Comparison of ENCODE assay signal across 9 mouse cellular contexts in the genomic region with DNA sequence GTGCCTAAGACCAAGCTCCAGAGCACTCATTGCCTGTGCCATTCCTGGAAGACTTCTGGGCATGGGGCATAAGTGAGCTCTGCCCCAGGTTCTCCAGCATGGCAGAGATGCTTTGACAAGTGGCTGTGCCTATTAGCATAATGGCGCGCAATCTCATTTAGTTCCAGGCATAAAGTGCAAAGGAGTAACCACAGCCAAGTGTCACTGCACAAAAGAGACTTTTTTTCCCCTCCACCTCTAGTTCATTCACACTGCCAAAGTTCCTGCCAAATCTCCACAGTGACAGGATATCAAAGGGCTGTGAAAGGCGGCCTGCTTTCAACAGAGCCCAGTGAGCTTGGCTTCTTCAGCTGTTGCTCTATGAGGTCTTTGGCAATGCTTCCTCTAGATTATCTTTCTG.
DNase-seq lines count a peak whose midpoint lies in the region; ATAC-seq and TF ChIP-seq lines count a peak whose summit lies in the region.
"Had no signal": no experiment of that assay in that cellular context is flagged by ENCODE, and none has a peak within 500 bp of the region (broad histone marks: within the 10 kb centered on the region; RNA-seq: fewer than 3 reads in every experiment).

No protein-coding gene starts in this region.

- H3K4me1 ChIP-seq in lung, embryonic 14.5 days (ENCODE audit: insufficient read depth), result no peaks in the 10 kb centered on the region
- H3K4me1 ChIP-seq in hindbrain, embryonic 14.5 days (replicated peaks; ENCODE audit: control insufficient read depth, insufficient read depth, low read length), result no peaks in the 10 kb centered on the region; the same call in 1 of the 2 replicates
- peaks cover 4% of the 10 kb centered on the region; the same call in 1 of the 2 replicates for H3K4me1 ChIP-seq in neural tube, embryonic 12.5 days
- H3K4me1 ChIP-seq in intestine, embryonic 15.5 days (replicated peaks), result no peaks in the 10 kb centered on the region
- no peaks in the 10 kb centered on the region for H3K4me1 ChIP-seq in intestine, embryonic 16.5 days (ENCODE audit: control insufficient read depth, insufficient read depth, low read length)

- no peak overlapping the region for H3K9ac ChIP-seq in lung, embryonic 14.5 days
- no peak overlapping the region for H3K9ac ChIP-seq in hindbrain, embryonic 14.5 days
- H3K9ac ChIP-seq in neural tube, embryonic 12.5 days, result no peak overlapping the region
- no peak overlapping the region for H3K9ac ChIP-seq in intestine, embryonic 15.5 days
- H3K9ac ChIP-seq in intestine, embryonic 16.5 days (ENCODE audit: low read depth, low read length), result no peak overlapping the region

- H3K4me3 ChIP-seq in lung, embryonic 14.5 days (ENCODE audit: low read depth, low read length), result no peak overlapping the region
- no peak overlapping the region for H3K4me3 ChIP-seq in hindbrain, embryonic 14.5 days (replicated peaks; ENCODE audit: low read length)
- H3K4me3 ChIP-seq in neural tube, embryonic 12.5 days, result no peak overlapping the region
- H3K4me3 ChIP-seq in intestine, embryonic 15.5 days (replicated peaks), result no peak overlapping the region
- no peak overlapping the region for H3K4me3 ChIP-seq in intestine, embryonic 16.5 days (ENCODE audit: low read length)
- H3K4me3 ChIP-seq: megakaryocyte, embryonic 14.5 days had no signal

- peak; percentile 65 for DNase-seq in lung, embryonic 14.5 days
- no peak for DNase-seq in lung, postnatal 36 days
- peak; percentile 79 to 87 for DNase-seq in cerebellum, postnatal 14 days
- DNase-seq in hindbrain, embryonic 14.5 days (ENCODE audit: low spot score), result peak; percentile 70
- no peak for DNase-seq in ovary, postnatal 36 days (ENCODE audit: low spot score)

- H3K9me3 ChIP-seq in lung, embryonic 14.5 days (ENCODE audit: low read depth, low read length), result no peaks in the 10 kb centered on the region
- H3K9me3 ChIP-seq in hindbrain, embryonic 14.5 days (ENCODE audit: control insufficient read depth, low read length), result no peaks in the 10 kb centered on the region
- H3K9me3 ChIP-seq in neural tube, embryonic 12.5 days, result no peaks in the 10 kb centered on the region
- H3K9me3 ChIP-seq in intestine, embryonic 15.5 days, result no peaks in the 10 kb centered on the region
- no peaks in the 10 kb centered on the region for H3K9me3 ChIP-seq in intestine, embryonic 16.5 days (ENCODE audit: control insufficient read depth, low read length)
- H3K9me3 ChIP-seq: megakaryocyte, embryonic 14.5 days had no signal

- no peak overlapping the region for H3K4me2 ChIP-seq in lung, embryonic 14.5 days
- H3K4me2 ChIP-seq in hindbrain, embryonic 14.5 days (replicated peaks), result no peak overlapping the region
- no peak overlapping the region for H3K4me2 ChIP-seq in neural tube, embryonic 12.5 days (replicated peaks)
- H3K4me2 ChIP-seq in intestine, embryonic 15.5 days (replicated peaks), result no peak overlapping the region
- no peak overlapping the region for H3K4me2 ChIP-seq in intestine, embryonic 16.5 days (ENCODE audit: low read depth, low read length)

- H3K36me3 ChIP-seq in lung, embryonic 14.5 days (ENCODE audit: insufficient read depth), result no peaks in the 10 kb centered on the region
- H3K36me3 ChIP-seq in hindbrain, embryonic 14.5 days (replicated peaks; ENCODE audit: control insufficient read depth, insufficient read depth), result no peaks in the 10 kb centered on the region
- H3K36me3 ChIP-seq in neural tube, embryonic 12.5 days, result no peaks in the 10 kb centered on the region
- no peaks in the 10 kb centered on the region for H3K36me3 ChIP-seq in intestine, embryonic 15.5 days
- no peaks in the 10 kb centered on the region for H3K36me3 ChIP-seq in intestine, embryonic 16.5 days (ENCODE audit: control insufficient read depth, insufficient read depth, low read length)

- H3K27me3 ChIP-seq in lung, embryonic 14.5 days (ENCODE audit: insufficient read depth, low read length), result no peaks in the 10 kb centered on the region
- no peaks in the 10 kb centered on the region for H3K27me3 ChIP-seq in hindbrain, embryonic 14.5 days (ENCODE audit: control insufficient read depth, insufficient read depth, low read length)
- H3K27me3 ChIP-seq in neural tube, embryonic 12.5 days (replicated peaks), result no peaks in the 10 kb centered on the region
- no peaks in the 10 kb centered on the region for H3K27me3 ChIP-seq in intestine, embryonic 15.5 days (replicated peaks)
- no peaks in the 10 kb centered on the region for H3K27me3 ChIP-seq in intestine, embryonic 16.5 days (replicated peaks; ENCODE audit: control insufficient read depth, insufficient read depth, low read length)
- H3K27me3 ChIP-seq: megakaryocyte, embryonic 14.5 days had no signal

- ATAC-seq in lung, embryonic 14.5 days (ENCODE audit: insufficient read depth), result no peak
- ATAC-seq in hindbrain, embryonic 14.5 days (ENCODE audit: low FRiP score), result peak; percentile 86
- peak; percentile 86 for ATAC-seq in neural tube, embryonic 12.5 days (ENCODE audit: low FRiP score, low read depth)
- ATAC-seq in intestine, embryonic 15.5 days, result no peak
- ATAC-seq in intestine, embryonic 16.5 days, result no peak

- WGBS in lung, embryonic 14.5 days, result 55% methylated on average over 3 of the region's 3 CpGs
- 15% methylated on average over 3 of the region's 3 CpGs for WGBS in hindbrain, embryonic 14.5 days
- 31% methylated on average over 3 of the region's 3 CpGs for WGBS in neural tube, embryonic 12.5 days
- WGBS in intestine, embryonic 15.5 days, result 89% methylated on average over 3 of the region's 3 CpGs
- 80% methylated on average over 3 of the region's 3 CpGs for WGBS in intestine, embryonic 16.5 days

- TF ChIP-seq CTCF in lung, embryonic 14.5 days (IDR thresholded peaks at IDR 0.05; ENCODE audit: low read depth), result no peak

- no peak overlapping the region for H3K27ac ChIP-seq in lung, embryonic 14.5 days (ENCODE audit: low read depth)
- no peak overlapping the region for H3K27ac ChIP-seq in hindbrain, embryonic 14.5 days
- H3K27ac ChIP-seq in neural tube, embryonic 12.5 days, result no peak overlapping the region
- H3K27ac ChIP-seq in intestine, embryonic 15.5 days, result no peak overlapping the region
- H3K27ac ChIP-seq in intestine, embryonic 16.5 days (ENCODE audit: low read length), result no peak overlapping the region

Comparison
In these comparisons a context has a peak if more than half of its experiments do, and no peak if none do; other contexts are left out.
1. DNase-seq: peak in lung, embryonic 14.5 days (single experiment), cerebellum, postnatal 14 days (2 of 2) and hindbrain, embryonic 14.5 days (single experiment); none in lung, postnatal 36 days (single experiment) and ovary, postnatal 36 days (single experiment).
2. ATAC-seq: peak in hindbrain, embryonic 14.5 days (single experiment) and neural tube, embryonic 12.5 days (single experiment); none in lung, embryonic 14.5 days (single experiment), intestine, embryonic 15.5 days (single experiment) and intestine, embryonic 16.5 days (single experiment).